Mouse (Mus musculus) ovary, postnatal 10 days (tissue): ENCODE results near the gene Rexo1.

Source experiments
- DNase-seq: peaks from one replicate; pipeline ENCODE4 v3.0.0; 2022; ENCODE audit warnings: low spot score

Rexo1 gene

DNA sequence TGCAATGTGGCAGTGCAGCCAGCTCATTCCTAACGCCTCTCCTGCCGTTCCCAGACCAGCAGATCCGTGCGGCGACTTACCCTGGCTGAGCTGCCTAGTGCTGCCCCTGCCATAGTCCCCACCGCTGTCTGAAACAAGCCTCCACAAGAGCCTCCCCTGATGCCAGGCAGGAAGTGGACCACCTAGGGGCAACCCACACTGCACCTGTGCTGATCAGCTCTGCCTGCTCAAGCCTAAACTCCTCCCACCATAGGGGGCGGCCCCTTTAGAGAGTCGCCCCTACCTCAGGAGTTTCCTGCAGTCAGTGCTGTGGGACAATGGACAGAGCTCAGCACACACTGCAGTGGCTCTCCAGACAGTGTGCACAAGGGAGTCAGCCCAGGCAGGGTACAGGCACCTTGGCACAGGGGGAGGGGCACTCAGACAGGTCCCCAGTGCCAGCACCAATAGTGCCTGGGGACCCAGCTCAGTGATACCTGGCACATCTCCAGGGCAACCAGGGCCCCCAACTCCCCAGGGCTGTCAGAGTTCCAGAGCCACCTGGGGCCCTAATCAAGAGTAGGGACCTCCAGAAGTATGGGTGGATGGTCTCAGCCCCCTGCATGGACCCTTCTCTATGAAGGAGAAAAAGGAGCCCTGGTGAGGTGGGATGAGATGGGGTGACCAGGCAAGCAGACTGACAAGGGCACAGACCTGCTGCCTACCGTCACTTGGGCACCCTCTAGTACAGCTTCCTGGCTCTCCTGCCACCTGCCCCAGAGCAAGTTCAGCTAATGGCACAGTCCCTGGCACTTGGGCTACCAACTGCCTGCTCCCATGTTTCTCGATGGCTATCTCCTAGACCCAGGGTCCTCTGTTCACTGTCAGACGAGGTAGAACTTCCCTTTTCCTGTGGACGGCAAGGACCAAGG is 23.5 kb upstream of the Rexo1 start:
- DNase-seq = no peak

DNA sequence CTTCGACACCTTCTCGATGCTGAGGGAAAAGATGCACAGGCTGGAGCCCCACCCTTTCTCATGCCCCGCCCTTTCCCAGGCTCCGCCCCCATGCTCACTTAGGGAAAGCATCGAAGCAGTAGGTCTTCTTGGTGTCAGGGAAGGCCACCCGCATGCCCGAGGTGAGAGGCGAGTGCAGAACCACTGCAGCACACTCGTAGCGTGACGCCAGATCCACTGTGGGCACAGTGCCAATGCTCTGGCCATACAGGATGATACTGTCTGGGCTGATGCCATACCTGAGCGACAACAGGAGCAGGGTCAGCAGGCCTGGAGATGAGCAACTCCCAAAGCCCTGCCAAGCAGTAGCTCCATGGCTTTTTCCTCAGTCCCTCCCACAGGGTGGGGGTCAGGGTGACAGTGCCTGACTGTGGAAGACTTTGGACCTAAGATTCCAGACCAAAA is 22.7 kb upstream of the Rexo1 start:
- DNase-seq = no peak

DNA sequence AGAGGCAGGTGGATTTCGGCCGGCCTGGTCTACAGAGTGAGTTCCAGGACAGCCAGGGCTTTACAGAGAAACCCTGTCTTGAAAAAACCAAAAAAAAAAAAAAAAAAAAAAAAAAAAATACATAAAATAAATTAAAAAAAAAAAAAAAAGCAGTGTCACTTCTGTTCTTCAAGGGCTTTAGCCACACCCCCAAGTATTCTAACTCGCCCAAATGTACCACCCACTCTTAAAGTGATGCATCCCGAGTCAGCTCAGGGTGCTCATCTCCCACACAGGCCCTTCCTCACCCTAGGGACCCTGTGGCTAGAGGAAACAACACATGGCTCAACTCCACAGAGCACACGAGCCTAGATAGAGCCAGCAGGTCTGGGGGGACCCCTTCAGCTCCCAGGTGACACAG is 21.7 kb upstream of the Rexo1 start:
- DNase-seq = no peak

DNA sequence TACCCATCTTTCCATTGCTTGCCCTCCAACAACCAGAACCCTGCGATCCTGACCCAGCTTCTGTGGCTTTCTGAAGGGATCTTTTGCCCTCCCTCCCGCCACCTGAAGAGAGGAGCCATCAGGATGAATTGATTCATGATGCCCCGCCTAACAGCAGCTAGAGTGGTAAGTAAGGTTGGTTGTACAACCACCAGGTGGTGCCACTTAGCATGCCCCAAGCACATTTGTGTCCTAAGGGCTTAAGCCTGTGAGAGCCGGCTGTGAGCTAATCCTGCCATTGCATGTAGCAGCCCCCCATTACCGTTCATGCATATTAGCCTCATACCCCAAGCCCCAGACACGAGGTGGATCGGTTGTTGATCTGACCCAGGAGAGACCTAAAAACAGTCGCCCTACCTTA is 17.6 kb upstream of the Rexo1 start:
- no peak for DNase-seq

GRCm38 (mm10) chr10:80578131-80578750 is 16.9 kb upstream of the Rexo1 start:
- peak; percentile 67 for DNase-seq

GRCm38 (mm10) chr10:80577195-80578130 is 16.1 kb upstream of the Rexo1 start, which contains the start of gene Klf16:
Gene Klf16, minus strand, starts transcription at chr10:80577321.
- DNase-seq = peak; percentile 97

DNA sequence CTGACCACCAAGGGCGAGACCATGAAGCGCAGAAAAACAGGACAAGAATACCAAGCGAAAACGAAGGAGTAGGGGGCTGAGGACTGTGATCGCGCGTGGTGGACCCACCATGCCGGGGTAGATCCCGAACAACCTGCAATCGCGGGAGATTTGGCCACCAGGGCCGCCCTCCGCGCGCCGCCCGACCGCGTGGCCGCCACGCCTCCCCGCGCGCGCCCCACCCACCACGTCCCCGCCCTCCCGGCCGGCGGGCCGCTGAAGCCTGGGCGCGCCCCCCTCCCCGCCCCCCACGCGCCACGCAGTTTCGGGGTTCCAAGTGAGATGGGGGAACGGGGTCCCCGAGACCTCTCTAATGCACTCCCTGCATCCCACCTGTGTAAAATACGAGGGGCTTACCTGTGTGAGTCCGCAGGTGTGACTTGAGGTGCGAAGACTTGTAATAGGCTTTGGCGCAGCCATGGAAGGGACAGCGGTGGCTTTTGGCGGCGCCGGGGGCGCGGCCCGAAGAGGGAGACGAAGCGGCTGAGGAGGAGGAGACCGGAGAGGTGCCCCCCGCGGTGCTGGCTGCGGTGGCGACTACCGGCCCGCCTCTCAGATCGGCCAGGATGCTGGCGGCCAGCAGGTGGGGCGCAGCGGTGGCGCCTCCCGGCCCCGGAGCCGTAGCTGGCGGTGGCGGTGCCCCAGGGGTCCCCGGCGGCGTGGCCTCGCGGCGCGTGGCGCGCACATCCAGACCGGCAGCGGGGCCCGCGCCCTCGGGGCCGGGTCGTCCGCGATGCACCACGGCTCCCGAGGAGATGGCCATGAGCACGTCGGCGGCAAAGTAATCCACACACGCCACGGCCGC is 15.2 kb upstream of the Rexo1 start:
- DNase-seq = no peak

DNA sequence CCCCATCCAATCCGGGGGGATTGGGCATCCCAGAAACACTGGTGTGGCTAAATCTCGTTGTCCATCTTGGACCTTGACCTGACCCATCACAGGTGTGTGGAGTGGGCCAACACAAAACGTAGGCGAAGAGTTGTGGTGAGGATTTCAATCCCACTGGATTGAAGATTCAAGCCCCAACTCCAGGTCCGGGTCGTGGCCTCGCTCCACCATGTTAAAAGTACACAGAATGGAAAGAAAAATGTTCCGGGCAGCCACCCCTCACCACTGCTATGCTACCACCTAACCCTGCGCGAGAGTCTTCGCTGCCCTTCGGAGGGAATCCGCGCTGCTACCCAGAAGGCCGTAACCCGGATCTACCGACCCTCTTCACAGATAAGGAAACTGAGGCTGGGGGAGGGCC is 14.6 kb upstream of the Rexo1 start:
- no peak for DNase-seq

DNA sequence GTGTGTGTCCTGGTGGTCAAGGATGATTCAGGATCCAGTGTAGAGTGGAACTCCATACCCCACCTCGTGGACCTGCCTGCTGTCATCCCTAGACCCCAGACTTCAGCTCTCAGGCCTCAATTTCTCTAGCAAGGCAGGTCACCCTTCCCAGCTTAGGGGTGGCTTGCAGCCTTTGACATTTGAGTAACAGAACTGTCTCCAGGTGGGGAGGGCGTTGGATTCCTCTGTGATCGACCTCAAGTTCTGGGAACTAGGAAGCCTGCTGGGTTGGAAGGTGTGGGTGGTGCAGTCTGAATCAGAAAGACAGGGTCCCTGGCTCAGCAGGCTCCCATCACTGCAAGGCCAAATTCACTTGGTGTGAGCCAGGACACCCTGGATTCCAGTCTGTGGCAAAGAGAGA is 13.5 kb upstream of the Rexo1 start:
- DNase-seq = no peak

DNA sequence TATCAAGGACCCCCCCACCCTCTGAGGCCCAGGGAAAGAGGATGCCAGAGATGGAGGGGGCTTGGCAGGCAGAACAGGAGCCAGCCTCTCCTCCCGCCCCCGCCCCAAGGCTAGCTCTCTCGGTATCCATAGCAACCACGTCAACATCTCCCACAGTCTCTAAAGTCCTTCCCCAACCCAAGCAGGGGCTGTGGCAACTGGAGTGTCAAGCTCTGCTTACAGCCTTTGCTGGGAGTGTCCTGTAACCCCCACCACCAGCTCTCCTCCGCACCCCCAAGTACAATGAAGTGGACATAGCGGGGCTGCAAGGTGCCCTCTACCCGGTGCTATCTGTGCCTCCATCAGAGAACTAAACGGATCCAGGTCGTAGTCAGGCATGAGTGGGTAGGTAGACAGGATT is 12.6 kb upstream of the Rexo1 start:
- DNase-seq = no peak

GRCm38 (mm10) chr10:80572477-80572876 is 11.1 kb upstream of the Rexo1 start:
- no peak for DNase-seq

- no peak for DNase-seq
Observed at GRCm38 (mm10) chr10:80570871-80571836, 9.8 kb upstream of the Rexo1 start.

DNA sequence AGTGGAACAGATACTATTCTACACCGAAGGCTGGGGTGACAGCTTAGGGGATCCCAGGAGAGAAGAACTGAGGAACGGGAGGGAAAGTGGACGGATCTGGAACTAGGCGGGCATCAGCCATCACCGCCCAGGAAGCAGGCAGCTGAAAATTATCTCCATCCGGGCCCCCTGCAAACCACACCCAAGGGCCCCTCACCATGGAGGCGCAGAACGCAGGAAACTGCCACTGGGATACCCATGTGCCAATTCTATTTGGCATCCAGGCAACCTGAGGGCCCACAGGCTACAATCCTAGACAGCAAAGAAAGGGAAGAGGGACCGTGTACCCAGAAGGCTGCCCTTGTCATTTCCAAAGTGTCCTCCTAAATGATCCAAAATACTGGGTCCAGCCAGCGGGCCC is 9.1 kb upstream of the Rexo1 start:
- DNase-seq = no peak

- no peak for DNase-seq
Observed at GRCm38 (mm10) chr10:80569664-80570066, 8.3 kb upstream of the Rexo1 start.

DNA sequence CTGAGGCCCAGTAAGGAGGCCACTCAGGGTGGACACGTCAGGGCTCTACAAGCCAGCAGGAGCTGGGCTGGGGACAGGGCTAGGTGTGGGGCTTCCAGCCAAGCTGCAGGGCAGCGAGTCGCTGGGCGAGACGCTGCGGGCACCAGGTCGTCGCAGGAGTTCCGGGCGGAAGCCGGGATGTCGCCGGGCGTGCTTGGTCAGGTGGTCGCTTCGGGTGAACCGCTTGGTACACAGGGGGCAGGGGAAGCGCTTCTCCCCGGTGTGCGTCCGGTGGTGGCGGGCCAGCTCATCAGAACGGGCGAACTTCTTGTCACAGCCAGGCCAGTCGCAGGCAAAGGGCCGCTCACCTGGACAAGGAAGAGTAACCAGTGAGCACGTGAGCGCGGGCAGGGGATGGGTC is 7.5 kb upstream of the Rexo1 start:
- DNase-seq = no peak

DNA sequence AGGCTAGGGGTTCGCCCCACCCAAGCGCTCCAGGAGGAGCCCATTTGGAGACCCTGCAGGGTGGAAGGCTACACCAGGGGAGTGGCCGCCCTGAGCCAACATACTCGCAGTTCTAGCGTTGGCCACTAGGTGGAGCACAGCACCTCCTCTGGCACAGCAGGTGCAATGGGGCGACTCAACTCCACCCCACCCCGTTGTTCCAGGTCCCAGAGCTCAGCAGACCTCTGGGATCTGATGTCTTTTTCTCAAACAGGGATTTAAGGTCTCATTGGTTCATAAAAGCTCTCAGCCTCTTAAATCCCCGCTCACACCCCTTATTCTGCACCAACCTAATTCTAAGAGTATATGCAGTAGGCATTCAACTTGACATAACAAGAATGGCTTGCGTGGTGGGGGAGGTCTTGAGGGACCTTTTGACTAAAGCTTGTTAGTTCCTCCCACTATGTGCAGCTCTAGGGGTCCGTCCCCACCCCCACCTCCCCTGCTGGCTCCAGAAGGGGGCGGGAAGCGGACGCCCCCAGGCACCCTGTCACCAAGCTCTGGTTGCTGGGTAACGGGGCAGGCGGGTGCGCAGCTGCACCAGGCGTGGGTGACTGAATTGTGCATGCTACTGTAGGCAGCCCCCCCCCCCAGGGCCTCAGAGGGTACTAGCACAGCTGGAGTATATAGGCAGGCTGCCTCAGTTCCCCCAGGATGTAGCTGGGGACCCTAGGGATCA is 5.2 kb upstream of the Rexo1 start:
- DNase-seq = peak; percentile 74

DNA sequence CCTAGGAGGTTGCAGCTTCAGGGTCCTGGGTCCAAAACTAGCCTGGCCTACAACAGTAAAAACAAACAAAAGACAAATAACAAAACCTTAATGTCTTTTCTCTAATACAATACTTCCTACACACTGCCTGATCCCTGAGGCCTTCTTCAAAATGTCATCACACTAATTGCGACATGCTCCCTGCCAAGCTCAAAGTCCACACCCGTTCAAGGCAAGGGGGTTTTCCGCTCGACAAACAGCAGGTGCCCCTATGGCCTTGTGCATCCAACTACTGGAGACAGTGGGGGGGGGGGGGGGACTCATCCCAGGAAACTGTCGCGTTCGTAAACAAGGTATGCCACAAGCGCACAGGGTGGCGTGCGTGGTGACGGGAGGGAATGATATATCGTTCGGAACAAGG is 739 bp downstream of the Rexo1 start:
- DNase-seq = no peak

GRCm38 (mm10) chr10:80559431-80559830 is 1.9 kb downstream of the Rexo1 start:
- DNase-seq = no peak

- DNase-seq = peak; percentile 69
Observed at GRCm38 (mm10) chr10:80557346-80557965, 3.9 kb downstream of the Rexo1 start.
